Mouse (Mus musculus) heart, embryonic 13.5 days (tissue): ENCODE measurements at regions not wholly inside any gene's neighbourhood (a gene's known extent, or its start where the extent isn't known, plus 50 kb on each side); places are given as distances from the start of the nearest gene placed in this dataset.
A peak's percentile ranks its signal among the peaks of the same experiment; 100 is the strongest.

Source experiments
- ATAC-seq: fragments of 200-750 bp; cut with Nextera tagmentation; 2 replicates; pipeline ENCODE4 v1.8.0; 2017; ENCODE audit warnings: moderate TSS enrichment; ENCODE audit not compliant: insufficient number of reproducible peaks, low FRiP score, low TSS enrichment; ENCODE audit errors: extremely low read depth
- H3K27ac ChIP-seq: fragments of 300-500 bp; sonication (generic); replicated peaks from 2 replicates; pipeline ENCODE4 v1.5.1; 2015; ENCODE audit warnings: moderate library complexity, mild to moderate bottlenecking, inconsistent platforms
- H3K27me3 ChIP-seq: fragments of 300-500 bp; sonication (generic); replicated peaks from 2 replicates; pipeline ENCODE4 v1.6.1; 2015; ENCODE audit warnings: mild to moderate bottlenecking, inconsistent platforms
- H3K36me3 ChIP-seq: fragments of 300-500 bp; sonication (generic); 2 replicates; pipeline ENCODE4 v1.6.1; 2015; ENCODE audit warnings: mild to moderate bottlenecking, inconsistent platforms
- H3K4me1 ChIP-seq: fragments of 300-500 bp; sonication (generic); 2 replicates; pipeline ENCODE4 v1.6.1; 2015; ENCODE audit warnings: inconsistent platforms
- H3K4me2 ChIP-seq: fragments of 300-500 bp; sonication (generic); 2 replicates; pipeline ENCODE4 v1.6.1; 2015; ENCODE audit warnings: inconsistent platforms, mild to moderate bottlenecking, moderate library complexity
- H3K4me3 ChIP-seq: fragments of 300-500 bp; sonication (generic); 2 replicates; pipeline ENCODE4 v1.5.1; 2015; ENCODE audit warnings: moderate library complexity, mild to moderate bottlenecking, inconsistent platforms
- H3K9ac ChIP-seq: fragments of 300-500 bp; sonication (generic); 2 replicates; pipeline ENCODE4 v1.6.1; 2015; ENCODE audit warnings: inconsistent platforms, mild to moderate bottlenecking, moderate library complexity
- H3K9me3 ChIP-seq: fragments of 300-500 bp; sonication (generic); 2 replicates; pipeline ENCODE4 v1.6.1; 2016; ENCODE audit warnings: inconsistent platforms
- WGBS: fragments of 180-500 bp; shearing (Covaris S2); methylation state at CpG from one replicate; pipeline ENCODE4 v1.1.7; 2015; ENCODE audit warnings: mixed read lengths; 5-methylcytosine and 5-hydroxymethylcytosine counted together

DNA sequence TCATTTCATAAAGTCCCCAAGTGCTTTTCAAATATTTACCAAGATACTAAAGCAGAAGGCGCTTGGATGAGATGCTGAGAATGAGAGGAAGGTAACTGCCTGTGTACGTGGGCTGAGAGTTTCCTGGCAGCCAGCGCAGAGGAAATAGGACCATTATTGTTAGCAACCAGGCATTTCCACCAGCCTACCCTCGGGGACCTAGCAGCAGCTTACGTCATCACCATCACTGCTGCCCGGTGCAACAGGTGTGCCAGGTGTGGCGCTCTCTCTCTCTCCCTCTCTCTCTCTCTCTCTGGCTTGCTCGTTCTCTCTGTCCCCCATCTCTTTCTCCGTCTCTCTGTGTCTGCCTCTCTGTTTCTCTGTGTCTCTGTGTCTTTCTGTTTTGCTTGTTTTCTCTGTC lies 55.1 kb upstream of the Fam222a start:
- Histone ChIP-seq H3K4me1 (peaks cover 18% of the 10 kb centered on the region), H3K27ac (no peak overlapping the region), H3K36me3 (no peaks in the 10 kb centered on the region), H3K9ac (no peak overlapping the region), H3K4me2 (no peak overlapping the region), H3K4me3 (no peak overlapping the region), H3K27me3 (peaks cover 67% of the 10 kb centered on the region), H3K9me3 (no peaks in the 10 kb centered on the region)
- no peak for ATAC-seq
- WGBS = 25% methylated on average over 9 of the region's 9 CpGs

DNA sequence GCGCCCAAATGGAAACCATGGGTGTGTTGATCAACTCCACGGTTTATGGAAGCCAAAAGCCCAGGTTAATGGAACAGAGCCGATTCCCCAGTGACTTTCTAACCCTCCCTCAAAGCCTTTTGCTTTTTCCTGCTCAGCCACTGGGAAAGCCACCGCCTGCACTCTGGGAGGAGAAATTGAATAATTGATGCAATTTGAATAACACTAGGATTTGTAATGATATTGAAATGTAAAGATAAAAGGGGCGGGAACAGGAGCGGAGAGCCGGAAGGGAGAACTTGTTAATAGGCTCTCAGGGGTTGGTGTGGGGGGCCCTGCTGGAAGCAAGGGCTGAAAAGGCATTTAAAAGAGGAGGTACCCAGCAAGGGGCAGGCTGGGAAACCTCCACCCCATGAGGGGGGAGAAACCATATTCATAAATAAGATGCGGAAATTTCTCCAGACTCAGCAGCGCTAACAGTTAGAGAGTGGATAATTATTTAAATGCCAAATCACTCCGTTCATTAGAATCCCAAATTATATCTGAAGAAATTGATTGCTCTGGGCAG lies 53.8 kb upstream of the Fam222a start:
- no peaks in the 10 kb centered on the region for H3K36me3 ChIP-seq
- no peaks in the 10 kb centered on the region; the same call in 1 of the 2 replicates for H3K9me3 ChIP-seq
- H3K4me3 ChIP-seq = peak overlapping the region; percentile 22
- H3K9ac ChIP-seq = no peak overlapping the region
- peaks cover 57% of the 10 kb centered on the region for H3K27me3 ChIP-seq
- 9% methylated on average over 10 of the region's 10 CpGs for WGBS
- no peak overlapping the region for H3K27ac ChIP-seq
- ATAC-seq = no peak
- peak overlapping the region; percentile 44 for H3K4me2 ChIP-seq
- peaks cover 8% of the 10 kb centered on the region for H3K4me1 ChIP-seq

DNA sequence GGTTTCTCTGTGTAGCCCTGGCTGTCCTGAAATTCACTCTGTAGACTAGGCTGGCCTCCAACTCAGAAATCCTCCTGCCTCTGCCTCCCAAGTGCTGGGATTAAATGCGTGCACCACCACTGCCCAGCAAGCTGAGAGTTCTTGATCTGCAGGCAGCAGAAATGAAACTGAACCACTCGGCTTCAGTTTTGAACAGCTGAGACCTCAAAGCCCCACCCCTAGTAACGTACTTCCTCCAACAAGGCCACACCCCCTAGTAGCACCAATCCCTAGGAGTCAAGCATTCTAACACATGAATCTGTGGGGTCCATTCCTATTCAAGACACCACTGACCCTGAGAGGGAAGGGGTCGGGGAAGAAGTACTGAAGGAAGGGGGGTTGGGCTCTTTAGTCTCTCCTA lies 50.8 kb upstream of the Fam222a start:
- 76% methylated on average over 4 of the region's 4 CpGs for WGBS
- H3K4me3 ChIP-seq = no peak overlapping the region
- no peak for ATAC-seq
- H3K4me2 ChIP-seq = no peak overlapping the region
- no peak overlapping the region for H3K9ac ChIP-seq
- no peaks in the 10 kb centered on the region; the same call in 1 of the 2 replicates for H3K9me3 ChIP-seq
- H3K4me1 ChIP-seq = peaks cover 8% of the 10 kb centered on the region
- peaks cover 30% of the 10 kb centered on the region for H3K27me3 ChIP-seq
- H3K36me3 ChIP-seq = no peaks in the 10 kb centered on the region
- H3K27ac ChIP-seq = no peak overlapping the region

DNA sequence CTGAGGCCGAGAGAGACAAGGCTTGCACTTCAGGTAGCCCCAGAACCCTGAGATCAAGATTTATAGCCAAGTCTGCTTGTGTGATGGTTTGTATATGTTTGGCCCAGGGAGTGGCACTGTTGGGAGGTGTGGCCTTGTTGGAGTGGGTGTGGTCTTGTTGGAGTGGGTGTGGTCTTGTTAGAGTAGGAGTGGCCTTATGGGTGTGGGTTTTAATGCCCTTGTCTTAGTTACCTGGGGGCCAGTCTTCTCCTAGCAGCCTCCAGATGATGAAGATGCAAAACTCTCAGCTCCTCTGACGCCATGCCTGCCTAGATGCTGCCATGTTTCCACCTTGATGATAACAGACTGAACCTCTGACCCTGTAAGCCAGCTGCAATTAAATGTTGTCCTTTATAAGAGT lies 49.8 kb upstream of the Fam222a start:
- Histone ChIP-seq H3K27ac (no peak overlapping the region), H3K9me3 (no peaks in the 10 kb centered on the region; the same call in 1 of the 2 replicates), H3K9ac (no peak overlapping the region), H3K4me3 (no peak overlapping the region), H3K36me3 (no peaks in the 10 kb centered on the region), H3K27me3 (peaks cover 22% of the 10 kb centered on the region), H3K4me1 (peaks cover 8% of the 10 kb centered on the region), H3K4me2 (no peak overlapping the region)
- 84% methylated on average over 2 of the region's 2 CpGs for WGBS
- ATAC-seq = no peak
